Mouse (Mus musculus) urinary bladder, adult 2 months (tissue): ENCODE measurements around the gene Tenm2. TPM values are rescaled to one million over a fixed set of nuclear protein-coding genes. Genes with fewer than 3 reads are reported as not detected.

ENCODE experiments used
- DNase-seq: peaks from one replicate; pipeline ENCODE4 v3.0.0; 2022; ENCODE audit warnings: low spot score
- polyA plus RNA-seq: library from polyadenylated mRNA; depleted of rRNA; stranded (reverse); fragments of >200 nt; gene quantifications from 2 replicates; pipeline ENCODE4 v1.2.3, GENCODE M21; 2012; rRNA removed

The Tenm2 gene
- 2.2 and 3.6 TPM in 2 replicates for polyA plus RNA-seq

- no peak for DNase-seq
These were observed at the start of gene Tenm2 for GRCm38 (mm10) chr11:37235914-37236600. Tenm2 (minus strand) TSS chr11:37235964.

- no peak for DNase-seq
These were observed 49.4 kb upstream of the Tenm2 start for GRCm38 (mm10) chr11:37285186-37285585.

GRCm38 (mm10) chr11:37248796-37249195 lies 13.0 kb upstream of the Tenm2 start:
- DNase-seq: no peak

DNA sequence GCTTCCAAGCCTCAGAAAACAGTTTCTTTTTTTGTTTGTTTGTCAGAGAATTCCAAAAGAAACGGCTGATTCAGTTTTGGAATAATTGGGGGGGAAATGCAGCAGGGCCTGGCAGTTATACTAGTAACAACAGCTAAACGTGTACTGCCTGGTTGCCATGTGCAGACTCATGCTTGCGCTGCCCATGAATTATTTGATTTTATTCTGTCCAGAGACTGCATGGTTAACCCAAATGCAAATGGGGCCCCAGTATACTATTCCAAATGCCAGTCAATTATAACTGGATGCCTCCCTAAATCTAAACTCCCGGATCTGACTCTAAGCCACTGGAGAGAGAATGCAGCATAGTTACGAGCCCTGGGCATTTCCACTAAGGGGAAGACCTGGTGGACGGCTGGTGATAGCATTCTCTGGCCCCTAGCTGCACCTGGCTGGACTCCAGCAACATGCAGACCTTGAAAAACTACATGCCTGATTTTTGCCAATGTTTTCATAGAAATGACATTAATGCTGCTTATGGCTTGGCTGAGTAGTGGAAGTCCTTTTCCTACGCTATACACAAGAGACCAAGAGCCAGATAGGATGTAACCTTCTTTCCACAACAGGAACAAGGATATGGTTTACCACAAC lies 1.4 kb upstream of the Tenm2 start:
- no peak for DNase-seq

DNA sequence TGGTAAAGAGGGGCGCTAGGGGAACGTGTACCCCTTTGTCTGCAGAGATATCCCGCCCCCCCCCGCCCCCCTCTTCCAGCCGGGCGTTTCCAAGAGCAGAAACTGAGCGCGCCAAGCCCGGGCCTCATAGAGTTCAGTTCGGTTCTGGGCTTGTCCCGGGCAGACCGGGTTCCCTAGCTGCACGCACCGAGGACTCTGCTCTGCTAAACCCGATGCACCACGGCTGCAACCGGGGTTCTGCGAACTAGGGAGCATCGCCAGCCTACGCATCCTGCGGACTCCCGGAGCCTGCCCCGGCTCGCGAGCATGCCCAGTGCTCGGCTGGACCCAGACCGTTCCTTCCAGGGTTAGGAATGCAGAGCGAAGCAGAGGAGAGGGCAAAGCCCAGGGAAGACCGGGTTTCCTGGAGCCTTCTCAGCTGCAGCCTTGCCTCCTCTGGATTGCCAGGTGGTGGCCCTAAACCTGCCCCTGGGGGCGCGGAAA lies 878 bp upstream of the Tenm2 start:
- DNase-seq: no peak

- no peak for DNase-seq
These were observed 556 bp downstream of the Tenm2 start for GRCm38 (mm10) chr11:37235021-37235795.

DNA sequence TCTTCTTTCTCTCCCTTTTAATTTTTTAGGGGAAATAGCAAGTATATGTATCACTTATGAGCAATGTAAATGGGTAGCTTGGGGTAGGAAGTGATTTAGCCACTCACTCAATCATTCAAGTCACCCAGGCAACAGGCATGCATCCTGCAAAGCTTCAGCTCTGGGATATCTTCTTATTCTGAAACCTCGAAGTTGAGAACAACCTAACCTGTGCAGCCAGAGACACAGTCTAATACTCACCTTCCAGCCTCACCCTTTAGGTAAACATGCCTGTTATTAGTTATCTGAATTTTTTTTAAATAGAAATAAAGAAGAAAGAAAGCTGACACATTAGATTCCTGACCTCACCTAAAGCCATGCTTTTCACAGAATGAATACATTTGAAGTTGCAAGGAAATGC lies 8.4 kb downstream of the Tenm2 start:
- DNase-seq: no peak

DNA sequence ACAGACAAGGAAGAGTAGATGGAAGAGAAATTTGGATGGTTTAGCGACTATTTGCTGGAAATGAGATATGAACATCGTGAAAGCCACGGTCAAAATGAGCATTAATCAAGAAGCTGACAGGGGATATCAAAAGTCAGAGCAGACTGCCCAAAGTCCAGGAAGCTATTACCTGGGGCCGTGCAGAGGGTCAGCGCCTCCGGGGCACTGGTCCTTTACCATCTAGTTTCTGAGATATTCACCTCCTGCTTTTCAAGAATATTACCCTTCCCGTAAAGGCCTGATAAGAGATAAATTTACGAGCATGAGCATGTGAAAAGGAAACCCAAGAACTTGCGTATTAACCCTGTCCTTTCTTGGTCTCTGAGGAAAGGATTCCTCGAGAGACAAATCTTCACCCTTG lies 8.8 kb downstream of the Tenm2 start:
- DNase-seq: no peak

GRCm38 (mm10) chr11:37222737-37223136 lies 13.0 kb downstream of the Tenm2 start:
- no peak for DNase-seq

- no peak for DNase-seq
These were observed 13.7 kb downstream of the Tenm2 start for GRCm38 (mm10) chr11:37222056-37222455.

GRCm38 (mm10) chr11:37220921-37221320 lies 14.8 kb downstream of the Tenm2 start:
- DNase-seq: no peak

DNA sequence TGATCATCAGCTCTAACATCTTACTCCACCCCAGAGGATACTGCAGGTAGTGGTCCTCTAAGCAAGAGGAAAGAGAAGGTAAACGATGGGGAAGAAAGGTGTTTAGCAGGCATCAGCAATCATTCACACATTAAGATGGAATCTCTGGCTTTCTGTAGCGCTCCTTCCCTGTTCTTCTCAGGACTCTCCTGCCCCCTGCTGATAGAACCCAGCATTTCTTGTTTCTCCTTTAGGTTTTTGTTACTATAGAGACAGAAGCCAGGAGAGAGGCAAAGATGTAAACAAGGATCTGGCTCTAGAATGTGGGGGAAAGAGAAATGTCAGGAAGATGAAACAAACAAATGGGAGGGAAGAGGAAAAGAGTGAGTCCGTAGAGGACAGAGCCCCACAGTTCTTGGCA lies 49.6 kb downstream of the Tenm2 start:
- no peak for DNase-seq

DNA sequence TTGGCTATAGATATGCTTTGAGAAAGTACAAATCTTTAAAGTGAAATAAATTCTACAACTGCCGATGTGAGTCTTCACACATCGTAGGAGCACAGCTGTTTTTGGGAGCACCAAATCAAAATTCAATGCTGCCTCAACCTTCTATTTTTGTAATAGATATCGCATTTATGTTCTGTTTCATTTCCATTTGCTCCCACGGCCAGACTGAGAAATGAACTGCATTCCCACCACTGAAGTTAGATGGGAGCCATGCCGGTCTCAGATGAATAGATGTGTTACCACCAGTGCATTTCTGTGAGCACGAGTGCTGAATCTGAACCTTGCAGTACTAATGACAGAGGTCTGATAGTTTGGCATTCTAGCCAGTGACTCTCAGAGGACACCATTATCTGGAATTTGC lies 58.3 kb downstream of the Tenm2 start:
- no peak for DNase-seq

DNA sequence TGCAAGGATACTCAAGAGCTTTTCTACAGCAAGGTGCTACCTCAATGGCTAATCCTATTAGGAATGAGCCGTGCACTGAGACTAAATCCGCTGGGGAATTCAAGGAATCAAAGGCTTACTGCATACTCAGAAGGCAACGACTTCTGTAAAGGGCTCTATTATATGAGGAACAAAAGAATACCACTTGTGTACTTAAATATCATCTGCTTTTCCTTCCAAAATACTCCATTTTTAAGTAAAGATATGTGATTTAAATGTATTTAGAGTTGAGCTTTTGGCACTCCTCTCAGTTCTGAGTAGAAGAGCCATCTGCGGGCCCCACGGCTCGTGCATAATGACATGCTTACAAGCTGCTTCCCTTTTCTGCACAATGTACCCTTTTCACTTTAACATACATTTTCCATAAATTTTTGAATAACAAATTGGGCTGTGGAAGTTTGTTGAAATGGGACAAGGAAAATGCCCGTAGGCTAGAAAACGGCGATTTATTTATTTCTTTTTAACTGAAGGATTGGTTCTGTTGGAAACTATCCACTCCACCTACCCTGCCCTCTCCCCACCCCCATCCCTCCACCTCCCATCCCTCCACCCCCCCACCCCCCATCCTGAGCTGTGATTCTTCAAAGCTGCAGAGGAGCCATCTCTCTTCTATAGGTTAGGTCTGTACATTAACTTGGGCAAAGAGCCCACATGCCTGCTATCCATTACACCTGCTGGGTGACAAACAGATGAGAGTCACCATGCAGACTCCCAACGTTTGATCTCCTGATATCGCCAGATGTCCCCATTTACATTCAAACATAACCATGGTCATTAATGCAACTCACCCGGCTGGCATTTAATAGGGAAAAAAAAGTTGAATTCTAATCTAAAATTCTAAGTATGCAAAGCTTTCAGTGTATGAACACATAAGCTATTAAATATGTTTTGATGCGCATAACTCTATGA lies 81.6 kb downstream of the Tenm2 start:
- DNase-seq: no peak

DNA sequence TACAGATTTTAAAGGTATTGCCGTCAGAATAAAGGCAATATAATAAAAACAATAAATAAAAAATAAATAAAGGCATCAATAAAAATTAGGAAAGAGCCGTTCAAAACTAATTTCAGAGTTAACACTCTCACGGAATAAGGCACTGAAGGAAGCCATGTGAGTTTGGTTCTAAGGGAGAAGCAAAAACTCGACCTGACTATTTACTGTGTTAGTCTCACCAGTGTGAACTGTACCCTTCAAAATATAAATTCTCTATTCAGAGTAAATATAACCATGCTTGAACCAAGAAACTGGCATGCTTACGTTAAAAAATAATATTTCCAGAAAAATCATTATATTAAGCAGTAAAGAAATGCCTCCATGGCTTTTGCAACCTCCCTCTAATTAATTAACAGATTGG lies 82.4 kb downstream of the Tenm2 start:
- no peak for DNase-seq

DNA sequence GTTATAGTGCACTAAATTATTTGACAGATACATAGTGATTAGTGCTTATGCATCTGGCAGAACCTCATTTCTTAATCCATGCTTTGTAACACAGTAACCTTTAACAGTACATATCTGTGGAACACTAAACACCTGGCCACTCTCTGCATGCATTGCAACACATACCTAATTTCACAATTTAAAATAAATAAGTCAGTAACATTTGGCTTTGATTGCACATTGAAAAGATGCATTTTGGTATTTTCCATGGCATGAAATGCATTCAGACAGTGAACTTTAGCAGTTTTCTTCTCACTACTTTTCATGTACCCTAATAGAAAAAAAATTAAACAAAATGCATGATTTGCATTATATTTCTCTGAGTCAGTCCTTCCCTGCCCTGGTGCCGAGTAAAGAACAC lies 85.8 kb downstream of the Tenm2 start:
- no peak for DNase-seq

- no peak for DNase-seq
These were observed 91.8 kb downstream of the Tenm2 start for GRCm38 (mm10) chr11:37143996-37144395.

DNA sequence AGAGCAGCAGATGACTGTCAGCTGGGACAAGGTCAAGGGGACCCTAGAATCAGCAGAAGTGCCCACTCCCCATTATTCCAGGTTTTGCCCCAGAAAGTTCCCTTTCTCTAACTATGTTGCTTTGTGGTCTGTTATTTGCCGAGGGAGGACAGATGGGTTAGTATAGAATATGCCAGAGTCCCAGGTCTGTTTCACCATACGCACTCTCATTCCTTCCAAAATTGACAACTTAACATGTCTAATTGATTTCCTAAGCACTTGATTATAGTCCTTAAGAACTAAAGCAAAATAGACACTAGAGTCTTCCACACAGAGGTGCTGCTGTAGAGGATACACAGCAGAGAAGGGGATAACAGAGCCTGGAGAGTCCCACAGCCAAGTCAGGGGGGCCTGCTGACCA lies 92.3 kb downstream of the Tenm2 start:
- no peak for DNase-seq

GRCm38 (mm10) chr11:37128893-37129292 lies 106.9 kb downstream of the Tenm2 start:
- DNase-seq: no peak

GRCm38 (mm10) chr11:37118058-37118457 lies 117.7 kb downstream of the Tenm2 start:
- DNase-seq: no peak

DNA sequence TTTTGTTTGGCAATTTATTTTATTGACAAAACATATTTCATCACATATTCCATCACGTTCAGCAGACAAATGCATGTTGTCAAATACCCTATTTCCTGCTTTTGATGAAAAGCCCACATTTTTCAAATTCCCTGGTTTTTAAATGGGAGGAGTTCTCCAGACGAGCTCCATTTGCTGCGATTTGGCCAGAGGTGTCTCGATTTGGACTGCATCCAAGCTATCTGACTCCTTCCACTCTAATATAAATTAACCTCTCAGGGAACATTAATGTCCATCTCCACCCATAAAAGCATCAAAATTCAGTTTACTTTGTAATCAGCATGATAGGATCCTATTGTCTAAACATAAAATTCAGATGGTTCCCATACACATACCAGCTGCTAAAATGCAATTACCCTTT lies 120.6 kb downstream of the Tenm2 start:
- DNase-seq: no peak

DNA sequence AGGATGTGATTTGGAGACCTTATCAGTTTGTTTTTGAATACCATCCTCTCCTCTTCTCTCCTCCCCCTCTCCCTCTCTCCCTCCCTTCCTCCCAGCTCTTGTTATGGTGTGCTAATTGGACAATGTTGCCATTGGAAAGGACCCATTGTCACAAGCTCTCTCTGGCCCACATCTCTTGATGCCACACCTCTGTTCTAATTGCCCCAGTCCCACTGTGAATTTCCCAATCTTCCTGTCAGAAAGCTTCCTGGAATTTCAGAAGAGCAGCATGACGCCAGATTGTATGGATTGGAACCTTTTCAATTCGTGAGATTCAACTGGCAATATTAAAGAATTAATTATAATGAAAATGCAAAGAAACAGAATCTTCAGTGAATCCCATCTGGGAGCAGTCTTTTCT lies 128.7 kb downstream of the Tenm2 start:
- DNase-seq: no peak
